Mouse (Mus musculus): Measurements from ENCODE around the gene Syce2. TPM values are rescaled to one million over a fixed set of nuclear protein-coding genes. Genes with fewer than 3 reads are reported as not detected.
A peak's percentile ranks its signal among the peaks of the same experiment; 100 is the strongest.

The Syce2 gene
- total and polyA plus RNA-seq, 3 experiments: 261 to 370 (median 319) TPM

DNA sequence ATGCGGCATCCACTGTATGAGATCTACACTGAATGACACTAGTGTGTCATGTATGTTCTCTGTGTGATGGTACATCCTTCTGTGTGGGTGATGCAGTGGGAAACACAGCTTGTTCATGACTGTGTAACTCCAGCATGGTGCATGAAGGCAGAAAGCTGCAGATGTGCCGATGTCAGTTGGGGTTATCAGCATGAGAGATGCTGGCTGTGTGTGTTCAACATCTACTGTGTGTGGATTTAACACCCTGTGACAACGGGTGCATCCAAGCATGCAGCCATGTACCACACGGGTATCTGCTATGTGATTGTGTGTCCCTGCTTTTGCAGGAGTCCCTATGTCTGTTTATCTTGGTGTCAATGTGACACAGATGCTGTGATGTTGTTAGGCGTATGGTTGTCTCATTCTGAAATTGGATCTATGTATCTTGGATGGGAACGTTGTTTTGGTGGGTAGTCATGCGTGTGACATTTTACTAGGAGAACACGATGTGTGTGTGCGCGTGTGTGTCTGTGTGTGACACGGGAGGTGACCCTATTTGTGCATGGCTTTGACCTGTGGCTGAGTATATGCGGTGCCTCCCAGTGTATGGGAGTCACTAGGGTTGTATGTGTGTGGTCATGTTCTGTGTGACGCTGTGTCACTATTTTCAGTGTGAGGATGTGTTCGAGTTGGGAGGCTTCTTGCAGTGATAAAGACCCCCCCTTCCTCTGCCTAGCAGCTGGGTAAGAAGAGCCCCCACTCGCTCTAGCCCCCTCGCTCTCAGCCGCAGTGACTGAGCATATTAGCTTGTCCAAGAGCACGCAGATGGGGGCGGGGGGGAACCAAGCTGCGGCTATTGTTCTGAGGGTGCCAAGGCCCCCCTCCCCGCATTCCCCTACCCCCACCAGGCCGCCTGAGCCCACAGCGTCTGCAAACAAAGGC, 64.4 kb downstream of the Syce2 start:
- Histone ChIP-seq H3K4me3 (ENCODE audit: low read depth, low read length) (no peak overlapping the region), H3K27me3 (ENCODE audit: insufficient read depth, low read length) (peaks cover 64% of the 10 kb centered on the region)
- ATAC-seq (ENCODE audit: extremely low read depth, insufficient number of reproducible peaks, low FRiP score, poor library complexity, severe bottlenecking): no peak

DNA sequence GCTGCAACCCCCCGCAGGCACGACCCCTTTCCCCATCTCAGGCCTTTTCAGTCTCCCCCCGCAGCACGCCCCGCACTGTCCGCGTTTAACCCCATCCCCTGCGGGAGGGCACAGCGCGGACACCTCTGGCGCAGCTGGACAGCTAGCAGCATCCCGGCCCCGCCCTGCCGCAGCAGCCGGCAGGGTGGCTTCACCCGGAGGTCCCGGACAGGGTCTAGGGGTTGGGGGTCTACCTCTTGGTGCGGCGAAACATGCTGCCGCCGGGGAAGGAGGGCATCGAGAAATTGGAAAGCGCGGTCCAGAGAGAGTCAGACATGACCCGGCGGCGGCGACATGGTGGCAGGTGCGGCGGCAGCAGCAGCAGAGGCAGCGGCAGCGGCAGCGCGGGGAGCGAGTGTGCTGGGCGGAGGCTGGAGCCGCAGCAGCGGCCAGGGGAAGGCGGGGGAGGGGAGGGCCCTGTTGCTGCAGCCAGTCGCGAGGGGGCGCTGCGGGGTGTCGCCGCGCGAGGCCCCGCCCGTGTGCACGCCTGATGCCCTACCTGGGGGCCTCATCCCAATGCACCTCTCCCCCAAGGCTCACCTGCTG, 65.1 kb downstream of the Syce2 start, which contains the start of gene Mast1:
Gene Mast1 (minus strand): TSS at position 398 of the 585 bp plus-strand sequence.
- H3K9me3 ChIP-seq (replicated peaks): no peaks in the 10 kb centered on the region
- ATAC-seq (ENCODE audit: extremely low read depth, insufficient number of reproducible peaks, low FRiP score, poor library complexity, severe bottlenecking) (no peak), DNase-seq (ENCODE audit: low spot score) (peak; percentile 31)
- peaks cover 24% of the 10 kb centered on the region for H3K4me1 ChIP-seq (ENCODE audit: insufficient read depth, low read depth, low read length)
- H3K27me3 ChIP-seq (ENCODE audit: insufficient read depth, low read length): peaks cover 59% of the 10 kb centered on the region
- H3K36me3 ChIP-seq (replicated peaks): no peaks in the 10 kb centered on the region
- peak within 1 kb of the TSS; percentile 56; the same call in 1 of the 2 replicates for H3K4me3 ChIP-seq (ENCODE audit: low read depth, low read length)
- TF ChIP-seq CTCF (IDR thresholded peaks at IDR 0.05; ENCODE audit: low read depth, low read length): peak; percentile 32; the same call in 1 of the 2 replicates
- no peak for TF ChIP-seq GATA2 (IDR thresholded peaks at IDR 0.05; ENCODE audit: borderline replicate concordance, low read depth, low read length)

More for the DNA sequence above, 64.4 kb downstream of the Syce2 start:
- DNase-seq (ENCODE audit: low spot score): no peak
- peaks cover 24% of the 10 kb centered on the region for H3K4me1 ChIP-seq (ENCODE audit: insufficient read depth, low read depth, low read length)
- H3K36me3 ChIP-seq (replicated peaks): no peaks in the 10 kb centered on the region
- H3K9me3 ChIP-seq (replicated peaks): no peaks in the 10 kb centered on the region
- TF ChIP-seq CTCF (IDR thresholded peaks at IDR 0.05; ENCODE audit: low read depth, low read length) (no peak), POLR2AphosphoS5 (IDR thresholded peaks at IDR 0.05; ENCODE audit: insufficient replicate concordance, low read depth, low read length) (no peak), TAL1 (conservative IDR thresholded peaks at IDR 0.05; ENCODE audit: low read depth, low read length) (no peak), GATA1 (IDR thresholded peaks at IDR 0.05; ENCODE audit: borderline replicate concordance, low read length) (no peak), GATA2 (IDR thresholded peaks at IDR 0.05; ENCODE audit: borderline replicate concordance, low read depth, low read length) (no peak)

Other genes starting within 250 kb of the Syce2 start
Only the 20 nearest of the 31 such genes appear.
- gene G430095P16Rik, start 149.1 kb upstream of the Syce2 start, total RNA-seq (2014; fragmentation: Nextera tagmentation): 39.9 and 54.3 TPM in 2 replicates
- gene G430095P16Rik, start 149.1 kb upstream of the Syce2 start, total RNA-seq (2017): 11.0 and 11.3 TPM in 2 replicates
- gene G430095P16Rik, start 149.1 kb upstream of the Syce2 start, polyA plus RNA-seq (2012): 35.2 and 42.7 TPM in 2 replicates
- gene Nfix, start 71.8 kb upstream of the Syce2 start, total RNA-seq (2014; fragmentation: Nextera tagmentation): 30.0 and 34.0 TPM in 2 replicates
- 2.7 and 4.3 TPM in 2 replicates for gene Nfix, start 71.8 kb upstream of the Syce2 start, total RNA-seq (2017)
- gene Nfix, start 71.8 kb upstream of the Syce2 start, polyA plus RNA-seq (2012): 14.3 and 16.2 TPM in 2 replicates
- gene Dand5, start 49.3 kb upstream of the Syce2 start, total RNA-seq (2014; fragmentation: Nextera tagmentation): 7.1 and 7.7 TPM in 2 replicates
- gene Dand5, start 49.3 kb upstream of the Syce2 start, total RNA-seq (2017): 1.8 and 2.2 TPM in 2 replicates
- 1.4 and 2.1 TPM in 2 replicates for gene Dand5, start 49.3 kb upstream of the Syce2 start, polyA plus RNA-seq (2012)
- gene Gadd45gip1, start 40.6 kb upstream of the Syce2 start, total RNA-seq (2014; fragmentation: Nextera tagmentation): 10.0 and 13.0 TPM in 2 replicates
- gene Gadd45gip1, start 40.6 kb upstream of the Syce2 start, total RNA-seq (2017): 20.4 and 20.9 TPM in 2 replicates
- 79.7 and 93.0 TPM in 2 replicates for gene Gadd45gip1, start 40.6 kb upstream of the Syce2 start, polyA plus RNA-seq (2012)
- gene Rad23a, start 31.4 kb upstream of the Syce2 start, total RNA-seq (2014; fragmentation: Nextera tagmentation): 116 and 121 TPM in 2 replicates
- 38.7 and 39.2 TPM in 2 replicates for gene Rad23a, start 31.4 kb upstream of the Syce2 start, total RNA-seq (2017)
- 414 and 672 TPM in 2 replicates for gene Rad23a, start 31.4 kb upstream of the Syce2 start, polyA plus RNA-seq (2012)
- 406 and 435 TPM in 2 replicates for gene Calr, start 25.2 kb upstream of the Syce2 start, total RNA-seq (2014; fragmentation: Nextera tagmentation)
- 831 and 954 TPM in 2 replicates for gene Calr, start 25.2 kb upstream of the Syce2 start, total RNA-seq (2017)
- 248 and 253 TPM in 2 replicates for gene Calr, start 25.2 kb upstream of the Syce2 start, polyA plus RNA-seq (2012)
- gene Farsa, start 15.1 kb upstream of the Syce2 start, total RNA-seq (2014; fragmentation: Nextera tagmentation): 35.3 and 39.6 TPM in 2 replicates
- gene Farsa, start 15.1 kb upstream of the Syce2 start, total RNA-seq (2017): 182 and 203 TPM in 2 replicates
- gene Farsa, start 15.1 kb upstream of the Syce2 start, polyA plus RNA-seq (2012): 138 and 152 TPM in 2 replicates
- gene Gcdh, start 21.8 kb downstream of the Syce2 start, total RNA-seq (2014; fragmentation: Nextera tagmentation): 17.7 and 26.6 TPM in 2 replicates
- gene Gcdh, start 21.8 kb downstream of the Syce2 start, total RNA-seq (2017): 35.2 and 45.8 TPM in 2 replicates
- gene Gcdh, start 21.8 kb downstream of the Syce2 start, polyA plus RNA-seq (2012): 66.4 and 69.8 TPM in 2 replicates
- 69.9 and 75.0 TPM in 2 replicates for gene Klf1, start 29.8 kb downstream of the Syce2 start, total RNA-seq (2014; fragmentation: Nextera tagmentation)
- gene Klf1, start 29.8 kb downstream of the Syce2 start, total RNA-seq (2017): 51.5 and 56.1 TPM in 2 replicates
- 193 and 253 TPM in 2 replicates for gene Klf1, start 29.8 kb downstream of the Syce2 start, polyA plus RNA-seq (2012)
- gene Dnase2a, start 36.4 kb downstream of the Syce2 start, total RNA-seq (2014; fragmentation: Nextera tagmentation): 116 and 118 TPM in 2 replicates
- 147 and 170 TPM in 2 replicates for gene Dnase2a, start 36.4 kb downstream of the Syce2 start, total RNA-seq (2017)
- gene Dnase2a, start 36.4 kb downstream of the Syce2 start, polyA plus RNA-seq (2012): 40.2 and 75.0 TPM in 2 replicates
- gene Mast1, start 65.2 kb downstream of the Syce2 start, total RNA-seq (2014; fragmentation: Nextera tagmentation): not detected in 2 replicates
- 0.23 and 0.27 TPM in 2 replicates for gene Mast1, start 65.2 kb downstream of the Syce2 start, total RNA-seq (2017)
- gene Mast1, start 65.2 kb downstream of the Syce2 start, polyA plus RNA-seq (2012): 0.16 and 0.25 TPM in 2 replicates
- gene Rtbdn, start 74.9 kb downstream of the Syce2 start, total RNA-seq (2014; fragmentation: Nextera tagmentation): not detected in 2 replicates
- gene Rtbdn, start 74.9 kb downstream of the Syce2 start, total RNA-seq (2017): 0.11 and 0.12 TPM in 2 replicates
- not detected in 2 replicates for gene Rtbdn, start 74.9 kb downstream of the Syce2 start, polyA plus RNA-seq (2012)
- gene Gm49661, start 97.3 kb downstream of the Syce2 start, total RNA-seq (2014; fragmentation: Nextera tagmentation): not detected in 2 replicates
- gene Gm49661, start 97.3 kb downstream of the Syce2 start, total RNA-seq (2017): not detected in 2 replicates
- gene Gm49661, start 97.3 kb downstream of the Syce2 start, polyA plus RNA-seq (2012): not detected in 2 replicates
- gene Prdx2, start 97.5 kb downstream of the Syce2 start, total RNA-seq (2014; fragmentation: Nextera tagmentation): 134 and 185 TPM in 2 replicates
- 299 and 388 TPM in 2 replicates for gene Prdx2, start 97.5 kb downstream of the Syce2 start, total RNA-seq (2017)
- 19.6 and 86.4 TPM in 2 replicates for gene Prdx2, start 97.5 kb downstream of the Syce2 start, polyA plus RNA-seq (2012)
- gene Rnaseh2a, start 97.7 kb downstream of the Syce2 start, total RNA-seq (2014; fragmentation: Nextera tagmentation): 162 and 174 TPM in 2 replicates
- gene Rnaseh2a, start 97.7 kb downstream of the Syce2 start, total RNA-seq (2017): 94.1 and 132 TPM in 2 replicates
- gene Rnaseh2a, start 97.7 kb downstream of the Syce2 start, polyA plus RNA-seq (2012): 477 and 636 TPM in 2 replicates
- gene Junb, start 106.6 kb downstream of the Syce2 start, total RNA-seq (2014; fragmentation: Nextera tagmentation): 25.6 and 38.5 TPM in 2 replicates
- 23.8 and 33.6 TPM in 2 replicates for gene Junb, start 106.6 kb downstream of the Syce2 start, total RNA-seq (2017)
- gene Junb, start 106.6 kb downstream of the Syce2 start, polyA plus RNA-seq (2012): 66.8 and 78.5 TPM in 2 replicates
- 2.7 and 3.4 TPM in 2 replicates for gene Hook2, start 118.5 kb downstream of the Syce2 start, total RNA-seq (2014; fragmentation: Nextera tagmentation)
- 7.9 and 8.2 TPM in 2 replicates for gene Hook2, start 118.5 kb downstream of the Syce2 start, total RNA-seq (2017)
- gene Hook2, start 118.5 kb downstream of the Syce2 start, polyA plus RNA-seq (2012): 12.2 and 12.7 TPM in 2 replicates
- gene Best2, start 142.4 kb downstream of the Syce2 start, total RNA-seq (2014; fragmentation: Nextera tagmentation): not detected in 2 replicates
- 0.12 TPM in 1 of 2 replicates, not detected in the other for gene Best2, start 142.4 kb downstream of the Syce2 start, total RNA-seq (2017)
- not detected in 2 replicates for gene Best2, start 142.4 kb downstream of the Syce2 start, polyA plus RNA-seq (2012)
- 83.6 and 104 TPM in 2 replicates for gene Asna1, start 153.2 kb downstream of the Syce2 start, total RNA-seq (2014; fragmentation: Nextera tagmentation)
- gene Asna1, start 153.2 kb downstream of the Syce2 start, total RNA-seq (2017): 110 and 139 TPM in 2 replicates
- 103 and 136 TPM in 2 replicates for gene Asna1, start 153.2 kb downstream of the Syce2 start, polyA plus RNA-seq (2012)
- gene Trir, start 154.7 kb downstream of the Syce2 start, total RNA-seq (2014; fragmentation: Nextera tagmentation): 61.3 and 64.2 TPM in 2 replicates
- gene Trir, start 154.7 kb downstream of the Syce2 start, total RNA-seq (2017): 151 and 196 TPM in 2 replicates
- 263 and 317 TPM in 2 replicates for gene Trir, start 154.7 kb downstream of the Syce2 start, polyA plus RNA-seq (2012)